Mouse (Mus musculus) lung, postnatal 0 days (tissue): Measurements from ENCODE around the gene Adgrl3.

Experiments used
- CTCF ChIP-seq: IDR thresholded peaks from 2 replicates; pipeline ENCODE4 v1.5.1; 2016; ENCODE audit warnings: antibody characterized with exemption, mild to moderate bottlenecking
- EP300 ChIP-seq: IDR thresholded peaks from 2 replicates; pipeline ENCODE4 v1.6.1; 2016; ENCODE audit warnings: antibody characterized with exemption, mild to moderate bottlenecking, control low read depth

GRCm38 (mm10) chr5:81019166-81019565 lies 772 bp upstream of the Adgrl3 start:
- no peak for TF ChIP-seq CTCF
- no peak for TF ChIP-seq EP300
